8 mouse cellular contexts compared by ENCODE assay signal in the genomic region with DNA sequence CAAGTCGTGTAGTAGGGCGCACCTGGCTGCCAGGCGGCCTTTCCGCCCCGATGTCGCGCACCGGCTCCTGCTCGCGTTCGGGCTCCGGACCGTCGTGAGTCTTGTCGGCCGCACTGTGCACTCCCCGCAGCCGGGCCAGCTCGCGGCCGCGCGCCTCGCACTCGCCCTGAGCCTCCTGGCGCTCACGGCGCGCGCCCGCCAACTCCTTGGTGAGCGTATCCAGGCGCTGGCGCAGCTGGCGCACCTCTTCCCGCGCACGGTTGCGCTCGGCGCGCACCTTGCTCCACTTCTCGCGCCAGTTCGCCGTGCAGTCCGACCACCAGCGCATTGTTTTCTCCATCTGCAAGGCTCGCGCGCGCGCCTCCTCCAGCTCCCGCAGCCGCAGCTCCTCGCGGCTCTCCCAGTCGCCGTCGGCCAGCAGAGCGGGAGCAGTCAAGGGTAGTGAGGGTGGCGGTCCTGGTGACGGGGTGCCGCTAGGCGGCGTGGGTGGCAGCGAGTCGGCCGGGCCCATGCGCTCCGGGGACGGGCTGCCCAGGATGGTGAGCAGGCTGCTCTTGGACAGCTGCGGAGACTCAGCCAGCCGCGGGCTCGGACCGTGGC. TPM values are rescaled to one million over a fixed set of nuclear protein-coding genes. Genes with fewer than 3 reads are reported as not detected.
A peak's percentile ranks its signal among the peaks of the same experiment; 100 is the strongest.
DNase-seq lines count a peak whose midpoint lies in the region; ATAC-seq lines count a peak whose summit lies in the region.

No protein-coding gene starts in this region.

- H3K9ac ChIP-seq in heart, embryonic 16.5 days (ENCODE audit: low read length), result peak overlapping the region; percentile 52

- ATAC-seq in heart, embryonic 16.5 days (replicated peaks; ENCODE audit: extremely low read depth, insufficient read depth, low FRiP score), result no peak
- no peak for ATAC-seq in activated CD4-positive, CD25-positive, alpha-beta regulatory T cell, adult 4 months

- H3K36me3 ChIP-seq in heart, embryonic 16.5 days (ENCODE audit: control insufficient read depth, insufficient read depth), result 0 out of 2 replicates have a peak, but pooled peaks cover under 1% of the 10 kb centered on the region

- no peaks in the 10 kb centered on the region for H3K27me3 ChIP-seq in heart, embryonic 16.5 days (ENCODE audit: control insufficient read depth, insufficient read depth, low read length)

- no peak overlapping the region for H3K27ac ChIP-seq in heart, embryonic 16.5 days (ENCODE audit: low read length)

- H3K4me2 ChIP-seq in heart, embryonic 16.5 days (ENCODE audit: low read depth, low read length), result peak overlapping the region; percentile 75

- 20% methylated on average over 77 of the region's 77 CpGs for WGBS in heart, embryonic 16.5 days

- peak; percentile 48 for DNase-seq in layer of hippocampus, adult 11-12 months (ENCODE audit: low spot score)
- DNase-seq in layer of hippocampus, adult 9-10 months (ENCODE audit: low spot score), result no peak
- peak; percentile 84 for DNase-seq in embryo, embryonic 9.5 days (ENCODE audit: extremely low spot score)
- peak; percentile 76 to 82 for DNase-seq in kidney, postnatal 25 days
- peak; percentile 66 to 74 for DNase-seq in lung, adult 18-20 months
- peak; percentile 36 for DNase-seq in ovary, postnatal 14 days (ENCODE audit: low spot score)

- no peaks in the 10 kb centered on the region for H3K9me3 ChIP-seq in heart, embryonic 16.5 days (replicated peaks; ENCODE audit: control insufficient read depth, low read length)

- peak overlapping the region; percentile 43 for H3K4me3 ChIP-seq in heart, embryonic 16.5 days (ENCODE audit: low read length)

- peaks cover 46% of the 10 kb centered on the region for H3K4me1 ChIP-seq in heart, embryonic 16.5 days (ENCODE audit: control insufficient read depth, insufficient read depth, low read length)

RNA-seq across cellular contexts. Expression of a gene that starts 4.7 kb away (rescaled TPM):
- polyA plus RNA-seq in heart, embryonic 16.5 days (2015; fragmentation: Nextera tagmentation; extraction: Ambion mirVana), result 17.4 and 19.8 TPM in 2 replicates
- polyA plus RNA-seq in activated CD4-positive, CD25-positive, alpha-beta regulatory T cell, adult 4 months (2017; shearing (Covaris generic)), result under 1 TPM; 0.20 to 0.57 TPM

RNA-seq across cellular contexts. Expression of a gene that starts 10.3 kb away (rescaled TPM):
- polyA plus RNA-seq in heart, embryonic 16.5 days (2015; fragmentation: Nextera tagmentation; extraction: Ambion mirVana), result 0.71 and 1.4 TPM in 2 replicates
- polyA plus RNA-seq in activated CD4-positive, CD25-positive, alpha-beta regulatory T cell, adult 4 months (2017; shearing (Covaris generic)), result 1 to 10 TPM; 1.3 to 1.4 TPM

RNA-seq across cellular contexts. Expression of a gene that starts 37.0 kb away (rescaled TPM):
- 28.9 and 33.7 TPM in 2 replicates for polyA plus RNA-seq in heart, embryonic 16.5 days (2015; fragmentation: Nextera tagmentation; extraction: Ambion mirVana)
- polyA plus RNA-seq in activated CD4-positive, CD25-positive, alpha-beta regulatory T cell, adult 4 months (2017; shearing (Covaris generic)), result under 1 TPM; 0.17 to 0.36 TPM

RNA-seq across cellular contexts. Expression of a gene that starts 55.9 kb away (rescaled TPM):
- 123 and 134 TPM in 2 replicates for polyA plus RNA-seq in heart, embryonic 16.5 days (2015; fragmentation: Nextera tagmentation; extraction: Ambion mirVana)
- polyA plus RNA-seq in activated CD4-positive, CD25-positive, alpha-beta regulatory T cell, adult 4 months (2017; shearing (Covaris generic)), result 100 to 1,000 TPM in 1 of 2 experiments, 10 to 100 TPM in 1; 89.2 to 117 TPM

Comparison
In these comparisons a context has a peak if more than half of its experiments do, and no peak if none do; other contexts are left out.
1. RNA of a gene that starts 4.7 kb away (polyA plus RNA-seq): 17.4 to 19.8 TPM in heart, embryonic 16.5 days; 0.20 to 0.57 TPM in activated CD4-positive, CD25-positive, alpha-beta regulatory T cell, adult 4 months; every median in the first group is over 10 times any median in the second.
2. RNA of a gene that starts 37.0 kb away (polyA plus RNA-seq): 28.9 to 33.7 TPM in heart, embryonic 16.5 days; 0.17 to 0.36 TPM in activated CD4-positive, CD25-positive, alpha-beta regulatory T cell, adult 4 months; every median in the first group is over 10 times any median in the second.